Mouse (Mus musculus): Measurements from ENCODE around the gene Slc4a4. TPM values are rescaled to one million over a fixed set of nuclear protein-coding genes. Genes with fewer than 3 reads are reported as not detected.

Slc4a4 gene
- polyA plus RNA-seq, 1 experiment from 2014 or later: 26.1 TPM

GRCm38 (mm10) chr5:88888413-88888700 lies 1.7 kb downstream of the Slc4a4 start:
- Histone ChIP-seq H3K36me3 (ENCODE audit: insufficient read depth, low read length) (no peaks in the 10 kb centered on the region), H3K4me2 (ENCODE audit: low read length) (peak overlapping the region; percentile 91), H3K4me1 (replicated peaks; ENCODE audit: insufficient read depth, low read length) (no peaks in the 10 kb centered on the region), H3K9ac (ENCODE audit: low read depth, low read length) (no peak overlapping the region; the same call in 1 of the 2 replicates), H3K27me3 (ENCODE audit: insufficient read depth, low read length) (no peaks in the 10 kb centered on the region), H3K27ac (no peak overlapping the region), H3K9me3 (replicated peaks; ENCODE audit: low read length) (no peaks in the 10 kb centered on the region), H3K4me3 (replicated peaks; ENCODE audit: low read depth, low read length) (peak overlapping the region; percentile 84)
- DNase-seq (ENCODE audit: low spot score) (no peak), ATAC-seq (replicated peaks; ENCODE audit: low FRiP score, low read depth) (no peak)
- TF ChIP-seq CTCF (IDR thresholded peaks at IDR 0.05; ENCODE audit: low read depth): no peak
- 36% methylated on average over 8 of the region's 8 CpGs for WGBS

DNA sequence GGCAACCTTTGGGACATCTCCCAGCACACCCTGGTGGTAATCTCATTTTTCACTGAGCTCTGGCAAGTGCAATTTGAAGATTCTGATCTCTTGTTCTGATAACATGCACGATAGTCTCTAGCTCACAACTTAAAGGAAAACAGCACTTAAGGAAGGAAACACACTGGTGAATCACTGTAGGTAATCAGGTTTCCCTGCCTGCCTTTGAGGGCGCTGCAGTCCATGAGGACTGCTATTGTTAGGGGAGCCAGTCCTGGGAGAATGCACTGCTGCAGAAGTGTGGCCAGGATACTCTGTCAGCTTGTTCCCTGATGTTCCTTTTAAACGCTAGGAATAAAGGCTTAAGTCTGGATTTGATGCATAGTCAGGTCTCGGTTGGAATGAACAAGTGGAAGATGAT lies 2.7 kb downstream of the Slc4a4 start:
- peak; percentile 34 for DNase-seq (ENCODE audit: low spot score)
- no peak for ATAC-seq (replicated peaks; ENCODE audit: low FRiP score, low read depth)
- no peak overlapping the region for H3K4me2 ChIP-seq (ENCODE audit: low read length)

GRCm38 (mm10) chr5:88890146-88890545 lies 3.5 kb downstream of the Slc4a4 start:
- Histone ChIP-seq H3K36me3 (ENCODE audit: insufficient read depth, low read length) (no peaks in the 10 kb centered on the region), H3K27ac (no peak overlapping the region), H3K4me1 (replicated peaks; ENCODE audit: insufficient read depth, low read length) (no peaks in the 10 kb centered on the region), H3K27me3 (ENCODE audit: insufficient read depth, low read length) (no peaks in the 10 kb centered on the region), H3K4me2 (ENCODE audit: low read length) (no peak overlapping the region), H3K9ac (ENCODE audit: low read depth, low read length) (no peak overlapping the region), H3K9me3 (replicated peaks; ENCODE audit: low read length) (no peaks in the 10 kb centered on the region), H3K4me3 (replicated peaks; ENCODE audit: low read depth, low read length) (no peak overlapping the region)
- no peak for ATAC-seq (replicated peaks; ENCODE audit: low FRiP score, low read depth)
- DNase-seq (ENCODE audit: low spot score): no peak
- no peak for TF ChIP-seq CTCF (IDR thresholded peaks at IDR 0.05; ENCODE audit: low read depth)
- 94% methylated on average over 4 of the region's 4 CpGs for WGBS

More for the DNA sequence above, 2.7 kb downstream of the Slc4a4 start:
- Histone ChIP-seq H3K9ac (ENCODE audit: low read depth, low read length) (no peak overlapping the region), H3K4me3 (replicated peaks; ENCODE audit: low read depth, low read length) (no peak overlapping the region), H3K4me1 (replicated peaks; ENCODE audit: insufficient read depth, low read length) (no peaks in the 10 kb centered on the region), H3K9me3 (replicated peaks; ENCODE audit: low read length) (no peaks in the 10 kb centered on the region), H3K27me3 (ENCODE audit: insufficient read depth, low read length) (no peaks in the 10 kb centered on the region), H3K27ac (no peak overlapping the region), H3K36me3 (ENCODE audit: insufficient read depth, low read length) (no peaks in the 10 kb centered on the region)
- TF ChIP-seq CTCF (IDR thresholded peaks at IDR 0.05; ENCODE audit: low read depth): peak; percentile 52
- WGBS: 29% methylated on average over 4 of the region's 4 CpGs

DNA sequence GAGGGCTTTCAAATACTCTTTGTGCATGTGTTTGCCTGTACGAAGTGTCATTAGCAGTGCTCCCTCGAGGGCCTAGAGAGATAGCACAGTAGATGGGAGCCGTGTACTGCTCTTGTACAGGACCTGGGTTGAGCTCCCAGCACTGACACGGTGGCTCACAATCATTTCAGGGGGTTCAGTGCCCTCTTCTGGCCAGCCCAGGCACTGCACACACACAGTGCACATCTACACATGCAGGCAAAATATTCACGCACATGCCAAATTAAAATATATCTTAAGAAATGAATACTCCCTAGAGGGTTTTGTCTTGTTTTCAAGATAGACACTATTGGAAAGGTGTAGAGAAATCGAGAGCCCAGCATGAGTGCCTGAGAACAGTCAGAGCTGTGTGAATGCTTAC lies 10.0 kb downstream of the Slc4a4 start:
- Histone ChIP-seq H3K9ac (ENCODE audit: low read depth, low read length) (no peak overlapping the region), H3K27ac (no peak overlapping the region), H3K36me3 (ENCODE audit: insufficient read depth, low read length) (no peaks in the 10 kb centered on the region), H3K27me3 (ENCODE audit: insufficient read depth, low read length) (no peaks in the 10 kb centered on the region), H3K4me3 (replicated peaks; ENCODE audit: low read depth, low read length) (no peak overlapping the region), H3K4me1 (replicated peaks; ENCODE audit: insufficient read depth, low read length) (no peaks in the 10 kb centered on the region), H3K4me2 (ENCODE audit: low read length) (no peak overlapping the region), H3K9me3 (replicated peaks; ENCODE audit: low read length) (no peaks in the 10 kb centered on the region)
- ATAC-seq (replicated peaks; ENCODE audit: low FRiP score, low read depth): no peak
- TF ChIP-seq CTCF (IDR thresholded peaks at IDR 0.05; ENCODE audit: low read depth): no peak; the same call in 1 of the 2 replicates
- no peak for DNase-seq (ENCODE audit: low spot score)
- 91% methylated on average over 6 of the region's 6 CpGs for WGBS

DNA sequence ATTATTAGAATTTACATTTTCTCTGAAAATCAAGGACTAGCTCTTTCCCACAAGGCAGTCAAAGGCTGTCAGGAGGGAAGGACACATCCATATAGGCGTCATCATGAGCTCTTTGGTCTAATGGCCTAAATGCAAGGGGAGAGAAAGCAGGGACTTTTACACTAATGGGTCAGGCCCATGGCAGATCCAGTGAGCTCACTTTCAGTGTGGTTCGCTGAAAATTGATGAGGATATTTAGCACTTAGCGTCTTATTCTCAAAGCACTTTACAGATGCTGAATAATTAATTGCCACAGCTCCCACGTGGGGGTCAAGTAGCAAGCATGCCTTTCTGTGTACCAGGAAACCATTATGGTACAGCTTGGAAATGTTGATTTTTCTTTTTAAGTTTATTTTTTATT lies 16.5 kb downstream of the Slc4a4 start:
- 28% methylated on average over 4 of the region's 4 CpGs for WGBS
- H3K4me2 ChIP-seq (ENCODE audit: low read length): no peak overlapping the region
- H3K4me1 ChIP-seq (replicated peaks; ENCODE audit: insufficient read depth, low read length): no peaks in the 10 kb centered on the region
- H3K4me3 ChIP-seq (replicated peaks; ENCODE audit: low read depth, low read length): no peak overlapping the region
- no peaks in the 10 kb centered on the region for H3K9me3 ChIP-seq (replicated peaks; ENCODE audit: low read length)
- DNase-seq (ENCODE audit: low spot score) (no peak), ATAC-seq (replicated peaks; ENCODE audit: low FRiP score, low read depth) (no peak)
- no peak overlapping the region for H3K9ac ChIP-seq (ENCODE audit: low read depth, low read length)
- H3K27me3 ChIP-seq (ENCODE audit: insufficient read depth, low read length): no peaks in the 10 kb centered on the region
- H3K36me3 ChIP-seq (ENCODE audit: insufficient read depth, low read length): no peaks in the 10 kb centered on the region
- TF ChIP-seq CTCF (IDR thresholded peaks at IDR 0.05; ENCODE audit: low read depth): no peak
- H3K27ac ChIP-seq: no peak overlapping the region

- 44% methylated on average over 1 of the region's 1 CpGs for WGBS
- Histone ChIP-seq H3K4me1 (replicated peaks; ENCODE audit: insufficient read depth, low read length) (no peaks in the 10 kb centered on the region), H3K4me2 (ENCODE audit: low read length) (no peak overlapping the region), H3K9ac (ENCODE audit: low read depth, low read length) (no peak overlapping the region), H3K4me3 (replicated peaks; ENCODE audit: low read depth, low read length) (no peak overlapping the region), H3K36me3 (ENCODE audit: insufficient read depth, low read length) (no peaks in the 10 kb centered on the region), H3K9me3 (replicated peaks; ENCODE audit: low read length) (no peaks in the 10 kb centered on the region), H3K27me3 (ENCODE audit: insufficient read depth, low read length) (no peaks in the 10 kb centered on the region), H3K27ac (no peak overlapping the region)
- TF ChIP-seq CTCF (IDR thresholded peaks at IDR 0.05; ENCODE audit: low read depth): no peak
- ATAC-seq (replicated peaks; ENCODE audit: low FRiP score, low read depth): no peak
- no peak for DNase-seq (ENCODE audit: low spot score)
Observed at GRCm38 (mm10) chr5:88903526-88903925, 16.9 kb downstream of the Slc4a4 start.

DNA sequence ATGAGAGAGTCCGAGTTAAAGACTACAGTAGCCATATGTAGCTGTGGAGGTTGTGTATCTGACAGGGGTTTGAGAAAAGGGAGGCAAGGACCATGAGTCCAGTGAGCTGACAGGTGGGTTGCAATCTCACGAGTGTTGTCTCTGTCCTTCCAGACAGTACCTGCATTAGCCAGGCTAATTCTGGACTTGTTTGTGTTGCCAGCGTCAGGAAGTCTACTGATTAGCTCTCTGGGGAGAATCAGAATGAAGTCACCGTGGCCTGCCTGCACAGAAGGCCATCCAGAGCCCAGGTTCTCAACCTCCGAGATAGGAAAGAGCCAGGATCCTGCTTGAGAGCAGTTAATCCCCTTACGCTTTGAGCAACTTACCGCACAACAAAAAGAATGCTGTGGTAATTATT lies 18.2 kb downstream of the Slc4a4 start:
- H3K9ac ChIP-seq (ENCODE audit: low read depth, low read length): no peak overlapping the region
- no peaks in the 10 kb centered on the region for H3K9me3 ChIP-seq (replicated peaks; ENCODE audit: low read length)
- H3K36me3 ChIP-seq (ENCODE audit: insufficient read depth, low read length): no peaks in the 10 kb centered on the region
- H3K4me1 ChIP-seq (replicated peaks; ENCODE audit: insufficient read depth, low read length): no peaks in the 10 kb centered on the region
- H3K27me3 ChIP-seq (ENCODE audit: insufficient read depth, low read length): no peaks in the 10 kb centered on the region
- no peak overlapping the region for H3K4me2 ChIP-seq (ENCODE audit: low read length)
- 75% methylated on average over 7 of the region's 7 CpGs for WGBS
- DNase-seq (ENCODE audit: low spot score) (no peak), ATAC-seq (replicated peaks; ENCODE audit: low FRiP score, low read depth) (no peak)
- H3K27ac ChIP-seq: no peak overlapping the region
- H3K4me3 ChIP-seq (replicated peaks; ENCODE audit: low read depth, low read length): no peak overlapping the region
- TF ChIP-seq CTCF (IDR thresholded peaks at IDR 0.05; ENCODE audit: low read depth): no peak

Data from kidney, postnatal 0 days (tissue).